Mouse (Mus musculus) hindbrain, embryonic 16.5 days (tissue): ENCODE measurements around the gene Atp6v1c2. TPM values are rescaled to one million over a fixed set of nuclear protein-coding genes. Genes with fewer than 3 reads are reported as not detected.

Experiments
- ATAC-seq: fragments of 200-750 bp; cut with Nextera tagmentation; 2 replicates; pipeline ENCODE4 v1.8.0; 2017; ENCODE audit warnings: moderate TSS enrichment, moderate library complexity
- H3K27ac ChIP-seq: fragments of 300-500 bp; sonication (generic); 2 replicates; pipeline ENCODE4 v1.5.1; 2014; ENCODE audit warnings: low read depth, mild to moderate bottlenecking, control low read depth, low read length, moderate library complexity
- H3K27me3 ChIP-seq: fragments of 300-500 bp; sonication (generic); replicated peaks from 2 replicates; pipeline ENCODE4 v1.6.1; 2014; ENCODE audit warnings: low read length; ENCODE audit not compliant: control insufficient read depth, insufficient read depth
- H3K36me3 ChIP-seq: fragments of 300-500 bp; sonication (generic); 2 replicates; pipeline ENCODE4 v1.6.1; 2014; ENCODE audit warnings: mild to moderate bottlenecking, low read length, moderate library complexity, mixed read lengths; ENCODE audit not compliant: control insufficient read depth, insufficient read depth
- H3K4me1 ChIP-seq: fragments of 300-500 bp; sonication (generic); 2 replicates; pipeline ENCODE4 v1.6.1; 2014; ENCODE audit warnings: low read depth, low read length; ENCODE audit not compliant: control insufficient read depth, insufficient read depth
- H3K4me2 ChIP-seq: fragments of 300-500 bp; sonication (generic); 2 replicates; pipeline ENCODE4 v1.6.1; 2014; ENCODE audit warnings: mild to moderate bottlenecking, low read length, control low read depth, moderate library complexity
- H3K4me3 ChIP-seq: fragments of 300-500 bp; sonication (generic); 2 replicates; pipeline ENCODE4 v1.5.1; 2014; ENCODE audit warnings: mild to moderate bottlenecking, low read length, control low read depth, moderate library complexity
- H3K9ac ChIP-seq: fragments of 300-500 bp; sonication (generic); 2 replicates; pipeline ENCODE4 v1.6.1; 2014; ENCODE audit warnings: low read depth, mild to moderate bottlenecking, control low read depth, low read length, moderate library complexity
- H3K9me3 ChIP-seq: fragments of 300-500 bp; sonication (generic); 2 replicates; pipeline ENCODE4 v1.6.1; 2014; ENCODE audit warnings: mild to moderate bottlenecking, low read length, moderate library complexity; ENCODE audit not compliant: control insufficient read depth
- WGBS: fragments of 180-500 bp; shearing (Covaris S2); extraction: QIAGEN DNeasy Blood & Tissue Kit; methylation state at CpG from one replicate; pipeline ENCODE4 v1.1.7; 2014; 5-methylcytosine and 5-hydroxymethylcytosine counted together
- polyA plus RNA-seq: library from polyadenylated mRNA; unstranded; fragments of >200 nt; fragmentation: Nextera tagmentation; extraction: Ambion mirVana; gene quantifications from 2 replicates; pipeline ENCODE4 v1.2.1, GENCODE M21; 2015

Gene Atp6v1c2
- polyA plus RNA-seq, 1 experiment from 2014 or later = 0.76 TPM

DNA sequence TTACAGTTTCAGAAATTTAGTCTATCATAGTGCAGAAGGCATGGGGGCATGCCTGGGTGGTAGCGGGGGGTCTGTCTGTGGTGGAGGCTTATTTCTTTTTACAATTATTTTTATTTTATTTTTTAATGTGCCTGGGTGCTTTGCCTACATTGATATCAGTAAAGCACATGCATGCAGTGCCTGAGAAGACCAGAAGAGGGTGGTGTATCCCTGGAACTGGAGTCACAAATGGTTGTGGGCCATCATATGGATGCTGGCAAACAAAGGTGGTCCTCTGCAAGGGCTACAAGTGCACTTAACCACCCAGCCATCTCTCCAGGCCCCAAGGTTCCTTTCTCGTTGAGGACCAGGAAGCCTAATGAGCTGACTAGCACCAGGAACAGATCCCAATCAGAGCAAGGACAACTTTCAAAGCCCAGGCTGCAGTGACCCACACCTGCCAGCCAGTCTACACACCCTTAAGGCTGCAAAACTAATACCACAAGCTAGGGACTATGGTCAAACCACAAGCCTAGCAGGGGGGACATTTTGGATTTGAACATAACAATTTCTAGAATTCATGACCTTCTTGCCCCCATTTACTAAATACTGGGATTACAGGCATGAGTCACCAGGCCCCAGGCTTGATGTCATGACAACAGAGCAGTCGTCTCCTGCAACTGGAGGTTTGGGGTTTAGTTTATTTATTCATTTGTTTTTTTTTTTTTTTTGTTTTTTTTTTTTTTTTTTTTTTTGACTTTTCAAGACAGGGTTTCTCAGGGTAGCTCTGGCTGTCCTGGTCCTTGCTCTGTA is 10.2 kb upstream of the Atp6v1c2 start:
- no peaks in the 10 kb centered on the region; the same call in 1 of the 2 replicates for H3K9me3 ChIP-seq
- no peak overlapping the region for H3K4me3 ChIP-seq
- no peaks in the 10 kb centered on the region for H3K36me3 ChIP-seq
- no peak for ATAC-seq
- H3K4me2 ChIP-seq = no peak overlapping the region
- H3K27ac ChIP-seq = no peak overlapping the region
- 73% methylated on average over 3 of the region's 3 CpGs for WGBS
- no peaks in the 10 kb centered on the region for H3K4me1 ChIP-seq
- no peaks in the 10 kb centered on the region for H3K27me3 ChIP-seq
- no peak overlapping the region for H3K9ac ChIP-seq

DNA sequence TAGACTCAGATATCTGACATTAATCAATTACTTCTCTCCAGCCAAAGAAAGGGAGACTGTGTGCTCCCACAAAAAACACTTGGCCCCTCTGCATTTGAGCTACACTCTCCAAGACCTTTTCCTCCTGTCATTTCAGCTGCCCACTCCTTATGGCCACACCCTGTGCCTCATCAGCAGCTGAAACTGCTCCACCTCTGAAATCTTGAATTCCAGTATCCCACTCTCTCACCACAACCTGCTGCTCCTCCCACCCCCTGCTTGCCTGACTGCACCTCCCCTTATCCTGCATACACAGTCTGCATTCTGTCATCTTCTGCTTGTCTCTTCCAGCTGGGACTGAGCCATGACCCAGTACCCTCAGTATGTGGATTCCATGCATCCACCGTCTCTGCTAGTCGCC is 9.2 kb upstream of the Atp6v1c2 start:
- Histone ChIP-seq H3K27ac (no peak overlapping the region), H3K4me1 (no peaks in the 10 kb centered on the region), H3K4me2 (no peak overlapping the region), H3K9me3 (no peaks in the 10 kb centered on the region; the same call in 1 of the 2 replicates), H3K36me3 (no peaks in the 10 kb centered on the region), H3K27me3 (no peaks in the 10 kb centered on the region), H3K9ac (no peak overlapping the region), H3K4me3 (no peak overlapping the region)
- 83% methylated on average over 2 of the region's 2 CpGs for WGBS
- no peak for ATAC-seq

DNA sequence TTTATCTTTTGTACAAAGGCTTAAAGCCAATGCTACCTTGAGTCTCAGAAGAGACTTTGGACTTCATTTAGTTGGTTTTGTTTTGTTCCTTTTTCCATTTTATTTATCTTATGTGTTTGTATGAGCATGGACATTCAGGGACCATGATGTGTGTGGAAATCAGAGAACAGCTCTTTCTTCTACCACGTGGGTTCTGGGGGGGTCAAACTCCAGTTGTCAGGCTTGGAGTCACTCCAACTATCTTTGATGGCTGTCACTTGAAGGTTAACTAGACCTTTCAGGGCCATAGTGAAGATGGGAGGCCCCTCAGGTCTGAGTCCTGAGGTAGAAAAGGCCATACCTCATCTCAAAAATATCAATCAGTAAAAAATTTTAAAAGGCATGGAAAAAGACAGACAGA is 4.3 kb upstream of the Atp6v1c2 start:
- ATAC-seq = no peak
- H3K9ac ChIP-seq = no peak overlapping the region
- no peaks in the 10 kb centered on the region for H3K27me3 ChIP-seq
- no peaks in the 10 kb centered on the region for H3K36me3 ChIP-seq
- WGBS = 24% methylated on average over 1 of the region's 1 CpGs
- H3K4me3 ChIP-seq = no peak overlapping the region
- no peak overlapping the region for H3K4me2 ChIP-seq
- H3K4me1 ChIP-seq = no peaks in the 10 kb centered on the region
- H3K9me3 ChIP-seq = no peaks in the 10 kb centered on the region; the same call in 1 of the 2 replicates
- H3K27ac ChIP-seq = no peak overlapping the region

DNA sequence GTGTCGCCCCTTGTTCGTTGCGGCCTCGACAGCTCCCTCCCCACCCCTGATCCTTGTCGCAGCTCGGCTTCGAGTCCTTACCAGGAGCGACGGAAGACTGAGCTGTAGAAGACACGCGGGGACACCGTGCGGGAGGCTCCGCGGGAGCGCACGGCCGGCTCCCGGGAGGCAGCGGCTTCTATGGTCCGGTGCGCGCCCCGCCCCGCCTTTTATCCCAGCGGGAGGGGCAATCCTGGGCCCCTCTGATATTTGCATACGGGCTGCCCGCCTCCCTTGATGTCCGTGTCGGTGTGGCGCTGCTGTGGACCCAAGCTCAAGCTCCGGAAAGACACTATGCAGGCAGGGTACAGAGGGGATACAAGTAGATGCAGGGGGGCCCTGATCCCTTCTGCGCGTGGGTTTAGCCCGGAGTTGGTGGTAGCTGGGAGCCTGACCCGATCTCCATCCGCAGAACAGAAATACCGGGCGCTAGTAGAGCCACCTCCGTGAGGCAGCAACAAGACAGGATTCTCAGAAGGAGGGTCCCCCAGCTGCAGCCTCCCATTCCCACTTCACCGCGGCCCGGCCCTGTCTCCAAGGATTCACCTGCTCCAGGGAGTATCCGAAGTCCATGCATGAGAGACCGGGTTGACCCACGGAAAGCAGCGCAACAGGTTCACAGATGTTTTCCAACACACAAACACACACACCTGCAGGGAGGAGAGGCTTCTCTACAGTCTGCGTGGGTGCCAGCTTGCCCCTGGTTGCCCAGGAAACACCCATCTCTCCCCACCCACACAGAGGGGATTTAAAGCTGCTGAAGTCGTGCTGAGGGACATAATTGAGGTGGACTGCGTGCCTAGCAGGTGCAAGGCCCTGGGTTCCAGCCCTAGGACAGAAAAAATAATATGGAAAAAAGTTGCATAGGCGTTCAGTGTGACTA is 4.3 kb downstream of the Atp6v1c2 start:
- no peaks in the 10 kb centered on the region for H3K9me3 ChIP-seq
- peak overlapping the region; percentile 49 for H3K4me3 ChIP-seq
- no peak overlapping the region for H3K27ac ChIP-seq
- peaks cover 15% of the 10 kb centered on the region for H3K27me3 ChIP-seq
- no peaks in the 10 kb centered on the region for H3K36me3 ChIP-seq
- peak overlapping the region; percentile 63 for H3K9ac ChIP-seq
- peak; percentile 64 for ATAC-seq
- H3K4me2 ChIP-seq = peak overlapping the region; percentile 94
- WGBS = 3% methylated on average over 50 of the region's 51 CpGs
- peaks cover 11% of the 10 kb centered on the region for H3K4me1 ChIP-seq

DNA sequence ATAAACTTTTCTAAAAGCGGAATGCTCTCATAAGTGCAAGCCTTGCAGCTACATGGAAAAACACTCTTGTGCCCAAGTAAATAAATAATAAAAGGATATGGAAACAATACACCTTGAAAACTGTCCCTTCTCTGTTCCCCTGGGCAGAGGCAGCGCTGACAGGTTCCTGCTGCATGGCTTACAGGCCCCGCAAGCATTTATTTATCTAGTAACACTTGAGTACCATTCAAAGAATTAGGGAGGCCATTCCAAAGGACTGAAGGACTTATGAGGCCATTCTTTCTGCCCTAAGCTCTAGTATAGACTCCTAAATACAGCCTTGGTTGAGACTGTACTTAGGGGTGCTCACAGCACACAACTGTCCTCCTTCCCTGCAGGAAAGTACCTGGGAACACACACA is 10.7 kb downstream of the Atp6v1c2 start:
- Histone ChIP-seq H3K4me1 (no peaks in the 10 kb centered on the region), H3K9ac (no peak overlapping the region), H3K9me3 (no peaks in the 10 kb centered on the region), H3K27ac (no peak overlapping the region), H3K27me3 (peaks cover 3% of the 10 kb centered on the region; the same call in 1 of the 2 replicates), H3K36me3 (no peaks in the 10 kb centered on the region), H3K4me3 (no peak overlapping the region), H3K4me2 (no peak overlapping the region)
- ATAC-seq = no peak
- 67% methylated on average over 3 of the region's 3 CpGs for WGBS

DNA sequence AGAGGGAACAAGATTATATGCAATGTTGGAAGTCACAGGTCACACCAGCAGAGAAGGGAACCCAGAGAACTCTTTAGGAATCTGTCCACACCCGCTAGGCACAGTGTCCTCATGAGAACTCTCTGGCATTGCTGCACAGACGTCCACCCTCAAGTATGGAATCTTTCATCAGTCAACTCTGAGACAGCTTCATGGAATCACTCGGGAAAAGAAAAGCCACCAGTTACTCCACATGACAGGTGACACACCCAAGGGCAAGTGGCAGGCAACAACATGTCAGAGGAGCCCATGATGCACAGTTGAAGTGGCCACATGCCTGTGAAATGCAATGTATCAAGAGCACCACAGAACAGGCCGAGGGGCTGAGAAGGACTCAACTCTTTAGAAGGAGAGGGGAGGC is 11.2 kb downstream of the Atp6v1c2 start:
- Histone ChIP-seq H3K4me3 (no peak overlapping the region), H3K4me1 (no peaks in the 10 kb centered on the region), H3K27ac (no peak overlapping the region), H3K9me3 (no peaks in the 10 kb centered on the region), H3K9ac (no peak overlapping the region), H3K36me3 (no peaks in the 10 kb centered on the region), H3K27me3 (no peaks in the 10 kb centered on the region), H3K4me2 (no peak overlapping the region)
- WGBS = 62% methylated on average over 4 of the region's 4 CpGs
- ATAC-seq = no peak

DNA sequence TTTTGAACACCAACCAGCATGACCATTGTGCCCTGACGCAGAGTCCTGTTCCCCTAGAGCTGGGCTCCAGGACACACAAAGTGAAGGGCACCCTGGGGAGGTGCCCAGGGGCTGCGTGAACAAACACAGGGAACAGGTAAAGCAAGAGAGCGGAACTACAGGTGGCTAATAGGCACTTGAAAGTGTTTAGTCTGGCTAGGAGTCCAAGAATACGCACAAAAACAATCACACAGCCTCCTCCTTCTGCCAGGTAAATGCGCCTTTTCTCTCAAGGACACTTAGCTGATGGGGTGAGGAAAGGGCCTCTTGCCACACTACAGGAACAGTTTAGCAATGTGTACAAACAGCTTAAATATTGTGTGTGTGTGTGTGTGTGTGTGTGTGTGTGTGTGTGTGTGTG is 13.1 kb downstream of the Atp6v1c2 start:
- 88% methylated on average over 5 of the region's 5 CpGs for WGBS
- H3K27ac ChIP-seq = no peak overlapping the region
- H3K4me1 ChIP-seq = no peaks in the 10 kb centered on the region
- no peak overlapping the region for H3K4me3 ChIP-seq
- H3K27me3 ChIP-seq = no peaks in the 10 kb centered on the region
- no peaks in the 10 kb centered on the region for H3K36me3 ChIP-seq
- H3K9ac ChIP-seq = no peak overlapping the region
- no peak for ATAC-seq
- H3K9me3 ChIP-seq = no peaks in the 10 kb centered on the region
- no peak overlapping the region for H3K4me2 ChIP-seq

DNA sequence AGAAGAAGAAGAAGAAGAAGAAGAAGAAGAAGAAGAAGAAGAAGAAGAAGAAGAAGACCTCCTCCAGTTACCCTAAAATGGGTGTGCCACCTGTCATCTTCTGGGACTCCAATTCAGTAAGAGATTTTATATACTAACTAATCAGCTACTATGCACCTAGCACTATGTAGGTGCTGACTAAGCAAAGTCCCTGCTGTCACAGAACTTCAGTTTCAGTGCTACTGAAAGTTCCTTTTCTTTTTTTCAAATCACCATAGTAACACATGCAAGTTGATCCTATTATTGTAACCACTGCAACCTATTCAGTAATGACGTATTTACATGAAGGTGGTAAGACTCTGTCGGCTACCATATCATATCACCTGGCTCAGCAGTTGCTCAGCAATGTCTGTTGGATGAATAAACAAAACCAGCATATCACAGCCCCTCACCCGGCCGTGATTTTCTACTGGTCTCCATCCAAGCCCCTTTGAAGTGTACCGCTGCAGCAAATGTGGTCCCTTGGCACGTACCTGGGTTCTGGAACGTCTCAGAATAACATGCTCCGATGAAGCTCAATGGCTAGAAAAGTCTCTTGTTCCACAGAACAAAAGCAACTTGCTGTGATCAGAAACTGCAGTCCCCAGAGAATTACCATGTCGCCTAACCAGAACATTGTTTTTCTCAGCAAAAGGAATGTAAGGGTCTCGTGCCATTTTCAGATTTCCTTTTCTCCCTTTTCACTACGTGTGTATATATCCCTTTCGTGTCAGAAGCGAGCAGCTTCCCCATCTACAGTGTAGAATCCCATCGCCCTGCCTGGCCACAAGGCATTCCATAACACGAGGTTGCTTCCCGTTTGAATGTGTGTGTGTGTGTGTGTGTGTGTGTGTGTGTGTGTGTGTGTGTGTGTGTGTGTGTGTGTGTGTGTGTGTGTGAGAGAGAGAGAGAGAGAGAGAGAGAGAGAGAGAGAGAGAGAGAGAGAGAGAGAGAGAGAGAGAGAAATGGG is 18.0 kb downstream of the Atp6v1c2 start:
- no peaks in the 10 kb centered on the region for H3K27me3 ChIP-seq
- H3K36me3 ChIP-seq = no peaks in the 10 kb centered on the region
- H3K4me3 ChIP-seq = no peak overlapping the region
- H3K9ac ChIP-seq = no peak overlapping the region
- H3K4me1 ChIP-seq = no peaks in the 10 kb centered on the region
- 41% methylated on average over 16 of the region's 16 CpGs for WGBS
- no peaks in the 10 kb centered on the region for H3K9me3 ChIP-seq
- no peak overlapping the region for H3K27ac ChIP-seq
- no peak overlapping the region for H3K4me2 ChIP-seq
- peak; percentile 20; the same call in 1 of the 2 replicates for ATAC-seq
